Mouse (Mus musculus) brain, embryonic 18.5 days (tissue): ENCODE measurements at regions not wholly inside any gene's neighbourhood (a gene's known extent, or its start where the extent isn't known, plus 50 kb on each side); places are given as distances from the start of the nearest gene placed in this dataset.

Source experiments
- DNase-seq: peaks from one replicate; pipeline ENCODE4 v3.0.0-alpha.2; 2012; ENCODE audit warnings: low read depth, low spot score

GRCm38 (mm10) chr6:52105031-52105593 lies 53.0 kb downstream of the Hoxa1 start:
- no peak for DNase-seq

GRCm38 (mm10) chr6:52104141-52104540 lies 54.0 kb downstream of the Hoxa1 start:
- no peak for DNase-seq

GRCm38 (mm10) chr6:52103661-52104060 lies 54.5 kb downstream of the Hoxa1 start:
- no peak for DNase-seq

- no peak for DNase-seq
Observed at GRCm38 (mm10) chr6:52102699-52103098, 55.4 kb downstream of the Hoxa1 start.

GRCm38 (mm10) chr6:52102179-52102578 lies 55.9 kb downstream of the Hoxa1 start:
- no peak for DNase-seq

GRCm38 (mm10) chr6:52101209-52101608 lies 56.9 kb downstream of the Hoxa1 start:
- DNase-seq = no peak

GRCm38 (mm10) chr6:52098851-52099250 lies 59.3 kb downstream of the Hoxa1 start:
- DNase-seq = no peak

GRCm38 (mm10) chr6:52095575-52095974 lies 62.5 kb downstream of the Hoxa1 start:
- no peak for DNase-seq

- DNase-seq = no peak
Observed at GRCm38 (mm10) chr6:52091445-52091844, 66.7 kb downstream of the Hoxa1 start.

GRCm38 (mm10) chr6:52085932-52086643 lies 72.0 kb downstream of the Hoxa1 start:
- no peak for DNase-seq

GRCm38 (mm10) chr6:52084622-52085021 lies 72.3 kb upstream of the Skap2 start:
- DNase-seq = no peak

GRCm38 (mm10) chr6:52079501-52079900 lies 67.2 kb upstream of the Skap2 start:
- no peak for DNase-seq

GRCm38 (mm10) chr6:52078530-52079340 lies 66.4 kb upstream of the Skap2 start:
- DNase-seq = no peak

GRCm38 (mm10) chr6:52076179-52076932 lies 64.0 kb upstream of the Skap2 start:
- DNase-seq = no peak

GRCm38 (mm10) chr6:52074904-52075303 lies 62.6 kb upstream of the Skap2 start:
- DNase-seq = no peak

- DNase-seq = no peak
Observed at GRCm38 (mm10) chr6:52067151-52067550, 54.8 kb upstream of the Skap2 start.

- DNase-seq = no peak
Observed at GRCm38 (mm10) chr6:52065652-52066051, 53.3 kb upstream of the Skap2 start.

- peak; percentile 30 for DNase-seq
Observed at GRCm38 (mm10) chr6:52064176-52065015, 52.0 kb upstream of the Skap2 start.
